Mouse (Mus musculus) hematopoietic stem cell, adult 5-6 weeks (primary cell): ENCODE measurements around the gene Fam107a. TPM values are rescaled to one million over a fixed set of nuclear protein-coding genes. Genes with fewer than 3 reads are reported as not detected.

Experiments used
- total RNA-seq: library from RNA; stranded (forward); fragments of 172-1452, 232-1000 nt; gene quantifications from 2 replicates; pipeline ENCODE4 v1.2.3, GENCODE M21; 2017

The Fam107a gene
- total RNA-seq, 1 experiment from 2014 or later = not detected

Other genes with a start within 250 kb of the Fam107a start
- gene Rpp14, start 237.7 kb downstream of the Fam107a start, total RNA-seq = 45.2 and 83.2 TPM in 2 replicates
- gene Pxk, start 219.8 kb downstream of the Fam107a start, total RNA-seq = 15.1 and 21.4 TPM in 2 replicates
- gene Pdhb, start 145.0 kb downstream of the Fam107a start, total RNA-seq = 138 and 166 TPM in 2 replicates
- 3.0 and 5.6 TPM in 2 replicates for gene Kctd6, start 103.9 kb downstream of the Fam107a start, total RNA-seq
- gene Acox2, start 58.7 kb downstream of the Fam107a start, total RNA-seq = not detected in 2 replicates
- not detected in 2 replicates for gene Oit1, start 60.7 kb upstream of the Fam107a start, total RNA-seq